Mouse (Mus musculus) stomach, embryonic 14.5 days (tissue): ENCODE measurements around the gene Efna3. TPM values are rescaled to one million over a fixed set of nuclear protein-coding genes. Genes with fewer than 3 reads are reported as not detected.

Experiments
- ATAC-seq: fragments of 200-750 bp; cut with Nextera tagmentation; 2 replicates; pipeline ENCODE4 v1.8.0; 2017; ENCODE audit warnings: low read depth, moderate TSS enrichment; ENCODE audit not compliant: insufficient number of reproducible peaks, insufficient read depth, low FRiP score
- H3K27ac ChIP-seq: fragments of 300-500 bp; sonication (generic); 2 replicates; pipeline ENCODE4 v1.5.1; 2014; ENCODE audit warnings: mild to moderate bottlenecking, low read length, moderate library complexity, mixed read lengths
- H3K27me3 ChIP-seq: fragments of 300-500 bp; sonication (generic); 2 replicates; pipeline ENCODE4 v1.6.1; 2014; ENCODE audit warnings: low read length, control low read depth, mixed read lengths; ENCODE audit not compliant: control insufficient read depth, insufficient read depth
- H3K36me3 ChIP-seq: fragments of 300-500 bp; sonication (generic); 2 replicates; pipeline ENCODE4 v1.6.1; 2014; ENCODE audit warnings: mild to moderate bottlenecking, control low read depth, low read length, moderate library complexity, mixed read lengths; ENCODE audit not compliant: control insufficient read depth, insufficient read depth
- H3K4me1 ChIP-seq: fragments of 300-500 bp; sonication (generic); 2 replicates; pipeline ENCODE4 v1.6.1; 2014; ENCODE audit warnings: low read length, control low read depth, mixed read lengths; ENCODE audit not compliant: control insufficient read depth, insufficient read depth
- H3K4me2 ChIP-seq: fragments of 300-500 bp; sonication (generic); replicated peaks from 2 replicates; pipeline ENCODE4 v1.6.1; 2014; ENCODE audit warnings: low read depth, low read length, control low read depth
- H3K4me3 ChIP-seq: fragments of 300-500 bp; sonication (generic); 2 replicates; pipeline ENCODE4 v1.5.1; 2014; ENCODE audit warnings: low read depth, low read length, control low read depth
- H3K9ac ChIP-seq: fragments of 300-500 bp; sonication (generic); replicated peaks from 2 replicates; pipeline ENCODE4 v1.6.1; 2014; ENCODE audit warnings: low read depth, mild to moderate bottlenecking, control low read depth, low read length, moderate library complexity, mixed read lengths
- H3K9me3 ChIP-seq: fragments of 300-500 bp; sonication (generic); 2 replicates; pipeline ENCODE4 v1.6.1; 2016; ENCODE audit warnings: low read depth, low read length, control low read depth; ENCODE audit not compliant: control insufficient read depth
- WGBS: fragments of 180-500 bp; shearing (Covaris S2); extraction: QIAGEN DNeasy Blood & Tissue Kit; methylation state at CpG from one replicate; pipeline ENCODE4 v1.1.7; 2014; 5-methylcytosine and 5-hydroxymethylcytosine counted together
- polyA plus RNA-seq: library from polyadenylated mRNA; unstranded; fragments of >200 nt; fragmentation: Nextera tagmentation; extraction: Ambion mirVana; gene quantifications from 2 replicates; pipeline ENCODE4 v1.2.1, GENCODE M21; 2014

Gene Efna3
- polyA plus RNA-seq, 1 experiment from 2014 or later, result 11.6 TPM

GRCm38 (mm10) chr3:89356029-89356428 is 33.3 kb upstream of the Efna3 start:
- no peak for ATAC-seq
- H3K27me3 ChIP-seq, result no peaks in the 10 kb centered on the region
- no peak overlapping the region for H3K27ac ChIP-seq
- H3K4me2 ChIP-seq, result no peak overlapping the region
- no peaks in the 10 kb centered on the region for H3K4me1 ChIP-seq
- 66% methylated on average over 9 of the region's 9 CpGs for whole genome bisulfite sequencing
- no peak overlapping the region for H3K4me3 ChIP-seq
- no peak overlapping the region for H3K9ac ChIP-seq
- H3K9me3 ChIP-seq, result no peaks in the 10 kb centered on the region
- H3K36me3 ChIP-seq, result no peaks in the 10 kb centered on the region

- 73% methylated on average over 6 of the region's 6 CpGs for WGBS
- Histone ChIP-seq H3K9ac (no peak overlapping the region), H3K27me3 (no peaks in the 10 kb centered on the region), H3K4me1 (peaks cover under 1% of the 10 kb centered on the region; the same call in 1 of the 2 replicates), H3K27ac (no peak overlapping the region), H3K9me3 (no peaks in the 10 kb centered on the region), H3K4me2 (no peak overlapping the region), H3K36me3 (no peaks in the 10 kb centered on the region), H3K4me3 (no peak overlapping the region)
- ATAC-seq, result no peak
Measured at GRCm38 (mm10) chr3:89355512-89355902, 32.7 kb upstream of the Efna3 start.

- 15% methylated on average over 5 of the region's 5 CpGs for whole genome bisulfite sequencing
- no peak overlapping the region for H3K27ac ChIP-seq
Measured at GRCm38 (mm10) chr3:89354816-89355511, 32.2 kb upstream of the Efna3 start.

GRCm38 (mm10) chr3:89351271-89351670 is 28.5 kb upstream of the Efna3 start:
- no peak overlapping the region for H3K9ac ChIP-seq
- ATAC-seq, result no peak
- H3K4me2 ChIP-seq, result no peak overlapping the region
- no peaks in the 10 kb centered on the region for H3K36me3 ChIP-seq
- 64% methylated on average over 5 of the region's 5 CpGs for WGBS
- H3K4me3 ChIP-seq, result no peak overlapping the region
- H3K27me3 ChIP-seq, result no peaks in the 10 kb centered on the region
- no peak overlapping the region for H3K27ac ChIP-seq
- H3K4me1 ChIP-seq, result peaks cover 10% of the 10 kb centered on the region; the same call in 1 of the 2 replicates
- no peaks in the 10 kb centered on the region for H3K9me3 ChIP-seq

More at GRCm38 (mm10) chr3:89354816-89355511, 32.2 kb upstream of the Efna3 start:
- Histone ChIP-seq H3K4me2 (no peak overlapping the region), H3K4me3 (no peak overlapping the region), H3K9ac (no peak overlapping the region), H3K9me3 (no peaks in the 10 kb centered on the region), H3K4me1 (peaks cover 4% of the 10 kb centered on the region; the same call in 1 of the 2 replicates), H3K27me3 (no peaks in the 10 kb centered on the region), H3K36me3 (no peaks in the 10 kb centered on the region)
- ATAC-seq, result peak; percentile 23; the same call in 1 of the 2 replicates

GRCm38 (mm10) chr3:89349869-89350501 is 27.2 kb upstream of the Efna3 start, which contains the start of gene Adam15:
Gene Adam15, minus strand, starts transcription at chr3:89349996.
- Histone ChIP-seq H3K9me3 (no peaks in the 10 kb centered on the region), H3K36me3 (no peaks in the 10 kb centered on the region), H3K9ac (peak within 1 kb of the TSS; percentile 31), H3K27me3 (no peaks in the 10 kb centered on the region), H3K4me2 (peak within 1 kb of the TSS; percentile 85), H3K4me3 (peak within 1 kb of the TSS; percentile 54), H3K4me1 (peaks cover 10% of the 10 kb centered on the region; the same call in 1 of the 2 replicates), H3K27ac (0 out of 2 replicates have a peak within 1 kb of the TSS, but pooled peaks have one; percentile 2)
- ATAC-seq, result peak; percentile 83
- under 1% methylated on average over 59 of the region's 59 CpGs for WGBS

GRCm38 (mm10) chr3:89348911-89349868 is 26.4 kb upstream of the Efna3 start:
- WGBS, result 2% methylated on average over 38 of the region's 38 CpGs
- Histone ChIP-seq H3K4me3 (peak overlapping the region; percentile 54), H3K4me1 (peaks cover 10% of the 10 kb centered on the region; the same call in 1 of the 2 replicates), H3K4me2 (peak overlapping the region; percentile 85), H3K27ac (0 out of 2 replicates have a peak overlapping the region, but pooled peaks have one; percentile 2), H3K9ac (peak overlapping the region; percentile 31), H3K9me3 (no peaks in the 10 kb centered on the region), H3K36me3 (no peaks in the 10 kb centered on the region), H3K27me3 (no peaks in the 10 kb centered on the region)
- peak; percentile 21; the same call in 1 of the 2 replicates for ATAC-seq

GRCm38 (mm10) chr3:89347916-89348315 is 25.2 kb upstream of the Efna3 start:
- Histone ChIP-seq H3K27ac (no peak overlapping the region; the same call in 1 of the 2 replicates), H3K4me1 (peaks cover 10% of the 10 kb centered on the region; the same call in 1 of the 2 replicates), H3K9me3 (no peaks in the 10 kb centered on the region), H3K4me2 (0 out of 2 replicates have a peak overlapping the region, but pooled peaks have one; percentile 85), H3K4me3 (no peak overlapping the region), H3K27me3 (no peaks in the 10 kb centered on the region), H3K9ac (no peak overlapping the region), H3K36me3 (no peaks in the 10 kb centered on the region; the same call in 1 of the 2 replicates)
- no peak for ATAC-seq
- 80% methylated on average over 1 of the region's 1 CpGs for WGBS
